Mouse (Mus musculus) liver, adult 2 months (tissue): ENCODE measurements around the gene Gabbr2.

Source experiments
- CTCF ChIP-seq: fragments of 200-500 bp; IDR thresholded peaks from 2 replicates; pipeline ENCODE4 v1.5.1; 2011; ENCODE audit warnings: low read depth, low read length, control low read depth
- POLR2A ChIP-seq: fragments of 200-500 bp; IDR thresholded peaks from 2 replicates; pipeline ENCODE4 v1.6.1; 2011; ENCODE audit warnings: low read length, control low read depth; ENCODE audit not compliant: insufficient read depth; ENCODE audit errors: extremely low read depth

DNA sequence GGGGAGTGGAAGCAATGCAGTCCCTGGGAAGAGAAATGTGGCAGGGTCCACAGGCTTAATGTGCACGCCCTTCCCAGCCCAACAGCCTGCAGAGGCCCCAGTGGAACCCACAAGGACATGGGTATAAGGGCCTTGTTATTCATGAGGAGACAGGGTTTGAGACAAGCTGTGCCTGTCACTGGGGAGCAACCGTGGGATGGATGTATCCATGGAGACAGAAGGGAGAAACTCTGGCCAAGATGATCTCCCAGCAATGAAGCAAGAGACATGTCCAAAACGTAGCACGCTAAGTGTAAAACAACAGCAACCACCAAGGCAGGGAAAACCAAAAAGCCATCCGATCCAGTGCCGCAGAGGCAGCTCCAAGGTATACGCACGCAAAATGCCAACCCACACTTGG, 246.1 kb downstream of the Gabbr2 start:
- no peak for TF ChIP-seq CTCF
- no peak for TF ChIP-seq POLR2A
